Mouse (Mus musculus) frontal cortex, adult 2 months (tissue): ENCODE measurements at regions not wholly inside any gene's neighbourhood (a gene's known extent, or its start where the extent isn't known, plus 50 kb on each side); places are given as distances from the start of the nearest gene placed in this dataset.

ENCODE experiments used
- DNase-seq, 2 experiments: peaks; one replicate each; pipeline ENCODE4 v3.0.0; 2022; ENCODE audit warnings: low spot score in 1 of 2; ENCODE audit errors: extremely low spot score in 1 of 2

- DNase-seq, result peak in 1 of 2 experiments; percentile 14
Measured at GRCm38 (mm10) chr1:55807028-55807427, 401.3 kb downstream of the Plcl1 start.

- DNase-seq, result peak in 1 of 2 experiments; percentile 6
Measured at GRCm38 (mm10) chr1:55808724-55809519, 403.2 kb downstream of the Plcl1 start.

GRCm38 (mm10) chr1:55812486-55812885, 406.8 kb downstream of the Plcl1 start:
- DNase-seq, result no peak

- no peak for DNase-seq
Measured at GRCm38 (mm10) chr1:55820866-55821500, 415.3 kb downstream of the Plcl1 start.

GRCm38 (mm10) chr1:55822599-55822998, 416.9 kb downstream of the Plcl1 start:
- DNase-seq, result no peak

- no peak for DNase-seq
Measured at GRCm38 (mm10) chr1:55827191-55827590, 421.5 kb downstream of the Plcl1 start.

- DNase-seq, result no peak
Measured at GRCm38 (mm10) chr1:55835281-55835680, 429.6 kb downstream of the Plcl1 start.

- DNase-seq, result no peak
Measured at GRCm38 (mm10) chr1:55836750-55837149, 431.0 kb downstream of the Plcl1 start.

- no peak for DNase-seq
Measured at GRCm38 (mm10) chr1:55837366-55837765, 431.6 kb downstream of the Plcl1 start.

GRCm38 (mm10) chr1:55838168-55838567, 432.4 kb downstream of the Plcl1 start:
- DNase-seq, result peak; percentile 38 to 87

- DNase-seq, result no peak
Measured at GRCm38 (mm10) chr1:55848806-55849205, 443.1 kb downstream of the Plcl1 start.

GRCm38 (mm10) chr1:55852354-55852753, 446.6 kb downstream of the Plcl1 start:
- no peak for DNase-seq

GRCm38 (mm10) chr1:55859113-55859512, 453.4 kb downstream of the Plcl1 start:
- no peak for DNase-seq

- DNase-seq, result no peak
Measured at GRCm38 (mm10) chr1:55863113-55863512, 457.4 kb downstream of the Plcl1 start.

- no peak for DNase-seq
Measured at GRCm38 (mm10) chr1:55865274-55865673, 459.6 kb downstream of the Plcl1 start.

- no peak for DNase-seq
Measured at GRCm38 (mm10) chr1:55866677-55867076, 461.0 kb downstream of the Plcl1 start.

- DNase-seq, result no peak
Measured at GRCm38 (mm10) chr1:55873583-55873982, 467.9 kb downstream of the Plcl1 start.

- DNase-seq, result peak in 1 of 2 experiments; percentile 91
Measured at GRCm38 (mm10) chr1:55874143-55874867, 468.6 kb downstream of the Plcl1 start.

GRCm38 (mm10) chr1:55874868-55875144, 469.1 kb downstream of the Plcl1 start:
- DNase-seq, result peak in 1 of 2 experiments; percentile 25

- no peak for DNase-seq
Measured at GRCm38 (mm10) chr1:55884576-55884975, 478.9 kb downstream of the Plcl1 start.

- DNase-seq, result peak; percentile 63 to 91
Measured at GRCm38 (mm10) chr1:55886383-55887070, 480.8 kb downstream of the Plcl1 start.
